Comparison of ENCODE assay signal across 8 mouse cellular contexts in the genomic region with DNA sequence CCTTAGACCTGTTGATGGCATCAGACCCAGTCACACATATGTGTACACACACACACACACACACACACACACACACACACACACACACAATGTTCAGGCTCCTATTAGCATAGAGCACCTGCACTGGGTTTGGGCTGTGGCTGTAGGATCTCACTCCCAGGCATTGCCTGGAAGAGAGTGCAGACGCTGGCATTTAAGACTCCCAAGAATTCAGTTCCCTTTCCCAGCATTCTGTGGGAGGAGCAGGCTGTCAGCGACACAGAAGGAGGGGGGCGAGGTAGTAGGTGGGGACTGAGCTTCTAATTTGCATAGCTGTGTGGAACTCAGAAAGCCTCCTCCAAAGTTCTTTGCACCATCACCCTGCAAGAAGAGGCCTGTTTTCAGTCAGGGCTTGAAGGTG.
A peak's percentile ranks its signal among the peaks of the same experiment; 100 is the strongest.
DNase-seq lines count a peak whose midpoint lies in the region; ATAC-seq and TF ChIP-seq lines count a peak whose summit lies in the region.

No protein-coding gene starts in this region.

- no peaks in the 10 kb centered on the region for H3K9me3 ChIP-seq in lung, embryonic 14.5 days (ENCODE audit: low read depth, low read length)
- H3K9me3 ChIP-seq in embryonic facial prominence, embryonic 11.5 days (replicated peaks; ENCODE audit: control insufficient read depth, low read length), result no peaks in the 10 kb centered on the region
- no peaks in the 10 kb centered on the region for H3K9me3 ChIP-seq in midbrain, embryonic 13.5 days

- H3K27me3 ChIP-seq in lung, embryonic 14.5 days (ENCODE audit: insufficient read depth, low read length), result no peaks in the 10 kb centered on the region
- no peaks in the 10 kb centered on the region for H3K27me3 ChIP-seq in embryonic facial prominence, embryonic 11.5 days (ENCODE audit: control insufficient read depth, insufficient read depth, low read length)
- H3K27me3 ChIP-seq in midbrain, embryonic 13.5 days, result no peaks in the 10 kb centered on the region

- H3K9ac ChIP-seq in lung, embryonic 14.5 days, result no peak overlapping the region
- no peak overlapping the region for H3K9ac ChIP-seq in embryonic facial prominence, embryonic 11.5 days (replicated peaks; ENCODE audit: low read length)
- no peak overlapping the region for H3K9ac ChIP-seq in midbrain, embryonic 13.5 days (replicated peaks)

- WGBS in lung, embryonic 14.5 days, result 1% methylated on average over 3 of the region's 3 CpGs
- WGBS in lung, adult 2 months, result 18% methylated on average over 3 of the region's 3 CpGs
- 17% methylated on average over 3 of the region's 3 CpGs for WGBS in embryonic facial prominence, embryonic 11.5 days
- WGBS in midbrain, embryonic 13.5 days, result 0% methylated on average over 3 of the region's 3 CpGs

- no peak overlapping the region for H3K4me3 ChIP-seq in lung, embryonic 14.5 days (ENCODE audit: low read depth, low read length)
- no peak overlapping the region for H3K4me3 ChIP-seq in lung, adult 2 months (replicated peaks; ENCODE audit: extremely low read depth, low read depth, low read length)
- H3K4me3 ChIP-seq in embryonic facial prominence, embryonic 11.5 days (ENCODE audit: low read depth, low read length), result no peak overlapping the region
- H3K4me3 ChIP-seq in midbrain, embryonic 13.5 days (replicated peaks), result no peak overlapping the region

- no peak for TF ChIP-seq POLR2A in lung, adult 2 months (IDR thresholded peaks at IDR 0.05; ENCODE audit: borderline replicate concordance, extremely low read depth, low read depth, low read length)

- ATAC-seq in lung, embryonic 14.5 days (ENCODE audit: insufficient read depth), result peak; percentile 65
- 0 out of 2 replicates have a peak, but pooled peaks have one; percentile 52 for ATAC-seq in embryonic facial prominence, embryonic 11.5 days (replicated peaks; ENCODE audit: insufficient number of reproducible peaks, low FRiP score, low TSS enrichment, low read depth)
- peak; percentile 63 for ATAC-seq in midbrain, embryonic 13.5 days
- no peak for ATAC-seq in cerebellum, adult (ENCODE audit: insufficient number of reproducible peaks, low FRiP score, low TSS enrichment)

- TF ChIP-seq CTCF in lung, embryonic 14.5 days (IDR thresholded peaks at IDR 0.05; ENCODE audit: low read depth), result no peak
- TF ChIP-seq CTCF in lung, adult 2 months (IDR thresholded peaks at IDR 0.05; ENCODE audit: insufficient read depth, low read length), result no peak

- no peak overlapping the region for H3K27ac ChIP-seq in lung, embryonic 14.5 days (ENCODE audit: low read depth)
- H3K27ac ChIP-seq in embryonic facial prominence, embryonic 11.5 days (replicated peaks; ENCODE audit: low read depth, low read length), result no peak overlapping the region
- H3K27ac ChIP-seq in midbrain, embryonic 13.5 days, result no peak overlapping the region

- no peaks in the 10 kb centered on the region for H3K36me3 ChIP-seq in lung, embryonic 14.5 days (ENCODE audit: insufficient read depth)
- H3K36me3 ChIP-seq in embryonic facial prominence, embryonic 11.5 days (replicated peaks; ENCODE audit: control insufficient read depth, insufficient read depth, low read depth, low read length), result no peaks in the 10 kb centered on the region
- H3K36me3 ChIP-seq in midbrain, embryonic 13.5 days, result no peaks in the 10 kb centered on the region

- H3K4me2 ChIP-seq in lung, embryonic 14.5 days, result no peak overlapping the region
- no peak overlapping the region for H3K4me2 ChIP-seq in embryonic facial prominence, embryonic 11.5 days (ENCODE audit: low read depth, low read length)
- H3K4me2 ChIP-seq in midbrain, embryonic 13.5 days (replicated peaks), result no peak overlapping the region

- no peaks in the 10 kb centered on the region for H3K4me1 ChIP-seq in lung, embryonic 14.5 days (ENCODE audit: insufficient read depth)
- no peaks in the 10 kb centered on the region; the same call in 1 of the 2 replicates for H3K4me1 ChIP-seq in lung, adult 2 months (ENCODE audit: control insufficient read depth, insufficient read depth, low read length)
- no peaks in the 10 kb centered on the region for H3K4me1 ChIP-seq in embryonic facial prominence, embryonic 11.5 days (ENCODE audit: control insufficient read depth, insufficient read depth, low read length)
- H3K4me1 ChIP-seq in midbrain, embryonic 13.5 days (replicated peaks), result 0 out of 2 replicates have a peak, but pooled peaks cover 6% of the 10 kb centered on the region

- peak; percentile 46 for DNase-seq in lung, embryonic 14.5 days
- DNase-seq in lung, adult 2 months, result no peak
- DNase-seq in embryonic facial prominence, embryonic 11.5 days (ENCODE audit: low spot score), result peak; percentile 48
- DNase-seq in kidney, postnatal 4 days, result peak; percentile 56 to 62
- DNase-seq in spleen, postnatal 4 days (ENCODE audit: low spot score in 2 of 2), result no peak
- no peak for DNase-seq in MN1 (ENCODE audit: low spot score)

Comparison
In these comparisons a context has a peak if more than half of its experiments do, and no peak if none do; other contexts are left out.
1. DNase-seq: peak in lung, embryonic 14.5 days (single experiment), embryonic facial prominence, embryonic 11.5 days (single experiment) and kidney, postnatal 4 days (2 of 2); none in lung, adult 2 months (single experiment), spleen, postnatal 4 days (0 of 2) and MN1 (single experiment).